Mouse (Mus musculus) stomach, postnatal 0 days (tissue): ENCODE data around the gene Fgfr2.

Experiments
- CTCF ChIP-seq: IDR thresholded peaks from 2 replicates; pipeline ENCODE4 v1.5.1; 2016; ENCODE audit warnings: antibody characterized with exemption, low read depth, mild to moderate bottlenecking, moderate library complexity
- EP300 ChIP-seq: optimal IDR thresholded peaks from 2 replicates; pipeline ENCODE3; 2016; ENCODE audit warnings: antibody characterized with exemption

- TF ChIP-seq CTCF (no peak), EP300 (no peak)
Observed at GRCm38 (mm10) chr7:133115886-133116285, 7.3 kb downstream of the Fgfr2 start.
